Mouse (Mus musculus): Measurements from ENCODE around the gene 4933434E20Rik.

4933434E20Rik gene

DNA sequence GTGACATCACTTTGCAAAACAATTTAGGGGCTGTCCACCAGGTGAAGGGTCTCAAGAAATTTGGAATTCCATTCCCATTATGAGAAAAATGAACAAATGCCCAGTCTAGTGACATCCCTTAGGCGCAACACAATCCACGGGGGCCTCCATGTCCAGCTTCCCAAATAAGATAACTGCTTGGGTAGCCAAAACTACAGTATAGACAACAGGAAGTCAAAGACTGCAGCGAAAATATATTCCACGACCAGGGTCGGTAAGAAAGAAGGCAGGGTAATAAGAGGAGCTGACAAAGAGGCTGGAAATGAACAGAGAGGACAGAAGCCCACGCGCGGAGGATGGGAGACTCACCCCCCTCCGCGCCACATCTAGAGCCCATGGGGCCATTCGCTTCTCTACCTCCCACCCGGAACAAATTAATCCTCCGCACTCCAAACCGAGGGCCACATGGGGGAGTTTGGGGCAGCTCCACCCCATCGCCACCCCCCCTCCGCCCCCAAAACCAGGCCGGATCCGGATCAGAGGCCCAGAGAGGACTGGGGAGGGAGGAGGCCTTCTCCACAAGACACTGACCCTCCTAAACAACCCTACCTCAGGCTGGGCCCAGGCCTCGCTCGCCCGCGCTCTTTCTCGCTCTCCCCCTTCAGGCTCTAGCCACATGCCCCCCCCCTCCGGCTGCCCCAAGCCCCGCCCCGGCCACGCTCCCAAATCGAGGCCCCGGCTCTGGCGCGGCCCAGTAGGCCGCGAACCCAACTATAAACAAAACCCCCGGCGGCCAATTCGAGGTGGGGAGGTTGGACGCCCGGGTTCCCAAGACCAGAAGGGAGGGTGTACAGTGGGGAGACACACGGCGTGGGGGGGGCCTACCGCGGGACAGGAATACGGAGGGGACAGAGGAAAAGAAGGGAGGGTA, at the start of gene 4933434E20Rik:
Gene 4933434E20Rik, plus strand, starts transcription at position 196 of the 910 bp plus-strand sequence.
- ATAC-seq (ENCODE audit: low TSS enrichment): peak; percentile 60

- ATAC-seq (ENCODE audit: low TSS enrichment): no peak
Measured at GRCm38 (mm10) chr3:90004091-90004796, 47.2 kb upstream of the 4933434E20Rik start.

GRCm38 (mm10) chr3:90010291-90010690, 41.1 kb upstream of the 4933434E20Rik start:
- ATAC-seq (ENCODE audit: low TSS enrichment): no peak

DNA sequence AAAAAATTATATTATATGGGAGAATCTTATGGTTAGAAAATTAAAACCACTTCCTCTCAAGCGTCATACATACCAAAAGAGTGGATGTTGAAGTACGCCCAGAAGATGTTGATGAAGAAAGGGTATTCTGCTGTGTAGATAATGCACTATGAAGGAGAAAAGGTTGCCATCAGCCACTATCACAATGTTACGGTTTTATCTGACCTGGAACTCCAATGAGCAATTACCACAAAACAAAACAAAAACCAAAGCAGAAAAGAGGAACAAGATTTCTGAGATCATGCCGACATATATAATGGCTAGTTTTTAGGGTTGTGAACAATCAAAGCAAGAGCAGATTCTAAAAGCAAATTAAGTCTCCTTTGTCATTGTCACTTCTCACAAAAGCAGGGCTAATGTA, 34.8 kb upstream of the 4933434E20Rik start:
- ATAC-seq (ENCODE audit: low TSS enrichment): no peak

GRCm38 (mm10) chr3:90034653-90035052, 16.8 kb upstream of the 4933434E20Rik start:
- ATAC-seq (ENCODE audit: low TSS enrichment): no peak

DNA sequence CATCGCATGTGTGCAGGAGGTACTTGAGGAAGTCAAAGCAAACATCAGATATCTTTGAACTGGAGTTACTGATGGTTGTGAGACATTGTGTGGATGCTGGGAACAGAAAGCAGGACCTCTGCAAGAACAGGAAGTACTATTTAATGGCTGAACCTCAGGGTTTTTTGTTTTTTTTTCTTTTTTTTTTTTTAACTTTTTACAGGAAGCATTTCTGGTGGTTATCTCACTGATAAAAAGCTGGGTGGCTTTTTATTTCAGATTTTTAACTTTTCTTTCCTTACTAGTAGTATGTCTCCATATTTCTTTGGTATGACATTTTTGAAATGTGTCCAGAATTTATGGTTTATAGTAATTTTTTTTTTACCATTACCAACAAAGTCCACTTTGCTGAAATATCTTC, 15.2 kb upstream of the 4933434E20Rik start:
- no peak for ATAC-seq (ENCODE audit: low TSS enrichment)

GRCm38 (mm10) chr3:90049691-90050090, 1.7 kb upstream of the 4933434E20Rik start:
- ATAC-seq (ENCODE audit: low TSS enrichment): no peak

GRCm38 (mm10) chr3:90052351-90053241, 1.2 kb downstream of the 4933434E20Rik start, which contains the start of gene Ubap2l:
TSS of gene Ubap2l (minus strand) at chr3:90052628.
- ATAC-seq (ENCODE audit: low TSS enrichment): peak; percentile 65

GRCm38 (mm10) chr3:90061549-90061948, 10.1 kb downstream of the 4933434E20Rik start:
- ATAC-seq (ENCODE audit: low TSS enrichment): no peak

- ATAC-seq (ENCODE audit: low TSS enrichment): no peak
Measured at GRCm38 (mm10) chr3:90062539-90062938, 11.1 kb downstream of the 4933434E20Rik start.

GRCm38 (mm10) chr3:90064383-90064782, 12.9 kb downstream of the 4933434E20Rik start:
- ATAC-seq (ENCODE audit: low TSS enrichment): no peak

- ATAC-seq (ENCODE audit: low TSS enrichment): no peak
Measured at GRCm38 (mm10) chr3:90065553-90065952, 14.1 kb downstream of the 4933434E20Rik start.

GRCm38 (mm10) chr3:90067851-90068250, 16.4 kb downstream of the 4933434E20Rik start:
- no peak for ATAC-seq (ENCODE audit: low TSS enrichment)

DNA sequence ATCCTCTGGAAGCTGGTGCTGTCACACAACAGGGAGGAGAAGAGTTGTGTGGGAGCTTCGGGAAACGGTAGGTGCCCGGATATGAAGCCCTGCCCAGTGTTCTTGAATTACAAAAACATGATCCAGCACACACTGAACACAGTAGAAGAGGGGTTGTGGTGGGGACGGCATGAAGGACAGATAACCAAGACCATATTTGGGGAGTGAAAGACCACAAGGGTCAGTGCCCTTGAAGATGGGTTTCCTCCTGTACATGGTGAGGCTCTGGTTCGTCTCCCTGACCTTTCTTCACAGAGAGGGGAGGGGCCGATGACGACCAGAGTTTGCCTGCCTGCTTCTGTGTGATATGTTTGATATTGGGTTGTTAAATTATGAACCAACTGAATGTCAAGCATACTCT, 18.3 kb downstream of the 4933434E20Rik start:
- no peak for ATAC-seq (ENCODE audit: low TSS enrichment)

DNA sequence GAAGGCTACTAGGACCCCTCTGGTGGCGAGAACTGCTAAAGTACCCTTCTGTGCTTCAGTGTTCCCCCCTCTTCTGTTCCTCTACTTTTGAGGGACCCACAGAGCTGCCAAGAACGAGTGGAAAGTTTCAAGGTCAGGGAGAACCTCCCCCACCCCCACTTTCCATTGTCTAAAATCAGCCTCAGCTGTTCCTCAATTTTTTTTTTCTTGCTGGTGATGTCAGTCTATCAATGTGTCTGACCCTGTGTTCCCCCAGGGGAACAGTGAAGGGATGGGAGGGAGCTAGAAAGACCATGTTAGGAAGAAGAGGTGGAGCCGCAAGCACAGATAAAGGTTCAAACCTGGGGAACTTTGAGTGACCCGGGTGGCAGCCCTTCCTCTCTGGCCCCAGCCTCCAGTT, 20.9 kb downstream of the 4933434E20Rik start, which contains the start of gene Tpm3:
Gene Tpm3, plus strand, starts transcription at position 356 of the 400 bp plus-strand sequence.
- no peak for ATAC-seq (ENCODE audit: low TSS enrichment)

DNA sequence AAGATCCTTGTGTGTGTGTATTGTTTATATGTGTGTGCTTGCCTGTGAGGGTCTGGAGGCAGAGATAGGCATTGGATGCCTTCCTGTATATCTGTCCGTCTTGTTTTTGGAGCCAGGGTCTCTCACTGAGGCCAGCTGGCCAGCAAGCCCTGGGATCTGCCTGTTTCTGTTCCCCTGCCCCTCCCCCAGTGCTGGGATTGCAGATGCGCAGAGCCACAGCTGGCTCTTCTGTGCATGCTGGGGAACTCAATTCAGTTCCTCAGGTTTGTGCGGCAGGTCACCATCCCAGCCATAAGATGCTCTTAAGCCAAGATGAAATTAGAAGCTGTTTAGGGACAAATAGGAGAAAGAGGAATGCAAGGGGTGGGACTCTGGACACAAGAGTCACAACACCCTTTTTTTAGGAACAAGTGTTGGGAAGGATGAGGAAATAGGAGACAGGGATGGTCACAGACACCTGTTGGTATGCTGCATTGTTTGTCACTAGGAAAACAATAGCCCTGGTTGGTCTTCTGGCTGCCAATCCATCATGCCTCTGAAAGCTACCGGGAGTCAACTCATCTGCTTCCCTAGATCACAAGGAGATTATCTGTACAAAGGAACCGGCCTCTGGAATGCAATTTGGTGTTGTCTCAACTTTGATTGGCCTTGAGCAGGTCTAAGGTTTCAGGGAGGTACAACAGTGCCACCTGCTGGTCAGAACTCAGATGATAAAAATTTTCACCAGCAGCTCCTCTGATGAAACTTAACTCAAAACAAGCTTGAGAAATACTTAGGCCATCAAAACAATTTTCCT, 25.7 kb downstream of the 4933434E20Rik start:
- no peak for ATAC-seq (ENCODE audit: low TSS enrichment)

GRCm38 (mm10) chr3:90078224-90078623, 26.8 kb downstream of the 4933434E20Rik start:
- no peak for ATAC-seq (ENCODE audit: low TSS enrichment)

DNA sequence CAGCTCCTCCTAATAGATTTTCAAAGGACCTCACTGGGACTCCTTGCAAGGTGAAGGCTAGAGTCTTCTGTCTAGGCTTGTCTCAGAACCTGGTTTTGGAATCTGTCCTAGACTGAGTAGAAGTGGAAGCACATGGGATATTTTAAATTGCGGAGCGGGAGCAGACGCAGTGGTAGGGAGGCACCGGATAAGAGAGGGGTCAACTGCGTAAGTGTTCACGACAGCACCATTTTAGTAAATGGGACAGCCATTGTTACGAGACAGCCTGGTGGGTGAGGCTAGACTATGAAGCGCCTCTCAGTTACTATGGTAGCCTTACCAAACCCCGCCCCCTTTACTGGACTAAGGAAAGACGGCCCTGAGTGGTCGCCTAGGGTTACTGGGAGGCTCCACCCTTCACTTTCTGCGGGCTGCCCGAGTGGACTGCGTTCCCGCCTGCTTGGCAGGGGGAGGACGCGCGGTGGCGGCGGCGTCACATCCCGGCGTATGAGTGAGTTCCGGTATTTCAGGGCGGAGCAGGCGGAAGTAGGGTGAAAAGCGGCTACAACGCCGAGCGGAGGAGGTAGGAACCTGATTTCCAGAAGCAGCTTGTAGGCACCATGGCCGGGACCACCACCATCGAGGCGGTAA, 27.8 kb downstream of the 4933434E20Rik start:
- peak; percentile 86 for ATAC-seq (ENCODE audit: low TSS enrichment)

DNA sequence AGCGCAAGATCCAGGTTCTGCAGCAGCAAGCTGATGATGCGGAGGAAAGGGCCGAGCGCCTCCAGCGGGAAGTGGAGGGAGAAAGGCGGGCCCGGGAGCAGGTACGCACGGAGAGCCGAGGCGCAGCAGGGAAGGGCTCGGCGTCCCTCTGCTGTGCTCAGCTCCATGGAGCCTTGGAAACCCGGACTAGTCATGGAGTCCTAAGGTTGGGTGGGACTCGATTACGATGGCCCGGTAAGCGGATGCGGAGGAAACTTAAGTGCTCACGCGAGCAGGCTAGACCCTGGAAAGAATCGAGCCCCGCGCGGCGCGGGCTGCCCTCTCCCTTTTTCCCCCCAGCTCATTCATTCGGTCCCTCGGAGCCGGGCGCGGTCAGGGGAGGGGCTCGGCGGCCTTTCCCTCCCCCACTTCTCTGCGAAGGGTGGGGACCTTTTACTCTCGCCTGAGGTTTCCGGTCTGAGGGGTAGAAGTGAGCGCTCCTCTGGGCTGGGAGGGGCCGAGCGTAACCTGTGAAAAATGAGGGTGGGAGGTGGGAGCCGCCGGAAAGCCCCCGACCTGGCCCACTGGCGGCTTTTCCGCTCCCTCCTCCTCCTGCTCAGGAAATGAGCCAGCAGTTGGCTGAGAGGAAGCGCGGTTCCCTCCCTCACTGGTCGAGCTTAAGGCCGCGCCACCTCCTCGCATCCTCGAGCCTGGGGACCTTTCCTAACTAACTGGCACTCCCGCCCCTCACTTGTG, 28.5 kb downstream of the 4933434E20Rik start:
- ATAC-seq (ENCODE audit: low TSS enrichment): peak; percentile 45; the same call in 1 of the 2 replicates

- ATAC-seq (ENCODE audit: low TSS enrichment): no peak
Measured at GRCm38 (mm10) chr3:90080498-90080863, 29.0 kb downstream of the 4933434E20Rik start.

All from frontal cortex, adult (tissue).